Mouse (Mus musculus) stomach, postnatal 0 days (tissue): Measurements from ENCODE around the gene Ruvbl2.

ENCODE experiments used
- CTCF ChIP-seq: IDR thresholded peaks from 2 replicates; pipeline ENCODE4 v1.5.1; 2016; ENCODE audit warnings: antibody characterized with exemption, low read depth, mild to moderate bottlenecking, moderate library complexity
- EP300 ChIP-seq: optimal IDR thresholded peaks from 2 replicates; pipeline ENCODE3; 2016; ENCODE audit warnings: antibody characterized with exemption

GRCm38 (mm10) chr7:45434203-45435015 is 3.5 kb downstream of the Ruvbl2 start, which contains the start of gene Gys1:
- TF ChIP-seq CTCF (peak; percentile 98), EP300 (peak; percentile 67)
